Mouse (Mus musculus): ENCODE data around the gene Olfr1109. TPM values are rescaled to one million over a fixed set of nuclear protein-coding genes. Genes with fewer than 3 reads are reported as not detected.

Gene Olfr1109
- not detected in 2 replicates for polyA plus RNA-seq (2016; fragmentation: Nextera tagmentation; extraction: Ambion mirVana)

GRCm38 (mm10) chr2:87095908-87096307 lies at the start of gene Olfr1109:
Gene Olfr1109 (minus strand): TSS chr2:87096008.
- Histone ChIP-seq H3K27me3 (ENCODE audit: insufficient read depth, poor library complexity, severe bottlenecking) (no peaks in the 10 kb centered on the region), H3K4me1 (replicated peaks) (no peaks in the 10 kb centered on the region), H3K36me3 (no peaks in the 10 kb centered on the region), H3K9me3 (no peaks in the 10 kb centered on the region), H3K4me3 (no peak within 1 kb of the TSS), H3K27ac (no peak within 1 kb of the TSS)
- 81% methylated on average over 1 of the region's 1 CpGs for WGBS
- no peak for DNase-seq (ENCODE audit: low spot score)

- DNase-seq (ENCODE audit: low spot score), result no peak
- 83% methylated on average over 1 of the region's 1 CpGs for WGBS
- no peaks in the 10 kb centered on the region for H3K36me3 ChIP-seq
- no peaks in the 10 kb centered on the region for H3K27me3 ChIP-seq (ENCODE audit: insufficient read depth, poor library complexity, severe bottlenecking)
- H3K4me3 ChIP-seq, result no peak within 1 kb of the TSS
- H3K4me1 ChIP-seq (replicated peaks), result no peaks in the 10 kb centered on the region
- no peaks in the 10 kb centered on the region for H3K9me3 ChIP-seq
- no peak within 1 kb of the TSS for H3K27ac ChIP-seq
These were observed 44.4 kb upstream of the Olfr1109 start, which contains the start of gene Olfr1110 for GRCm38 (mm10) chr2:87140200-87140599. Gene Olfr1110 (minus strand): TSS chr2:87140300.

GRCm38 (mm10) chr2:87114467-87114866 lies 18.7 kb upstream of the Olfr1109 start, which contains the start of gene Olfr259:
Gene Olfr259 (minus strand): TSS chr2:87114567.
- Histone ChIP-seq H3K4me3 (no peak within 1 kb of the TSS), H3K36me3 (no peaks in the 10 kb centered on the region), H3K27ac (no peak within 1 kb of the TSS), H3K27me3 (ENCODE audit: insufficient read depth, poor library complexity, severe bottlenecking) (no peaks in the 10 kb centered on the region), H3K9me3 (no peaks in the 10 kb centered on the region), H3K4me1 (replicated peaks) (no peaks in the 10 kb centered on the region)
- DNase-seq (ENCODE audit: low spot score), result no peak

- DNase-seq (ENCODE audit: low spot score), result no peak
- Histone ChIP-seq H3K9me3 (no peaks in the 10 kb centered on the region), H3K36me3 (no peaks in the 10 kb centered on the region), H3K4me3 (no peak within 1 kb of the TSS), H3K27me3 (ENCODE audit: insufficient read depth, poor library complexity, severe bottlenecking) (no peaks in the 10 kb centered on the region), H3K27ac (no peak within 1 kb of the TSS), H3K4me1 (replicated peaks) (no peaks in the 10 kb centered on the region)
- WGBS, result 91% methylated on average over 1 of the region's 1 CpGs
These were observed 20.1 kb downstream of the Olfr1109 start, which contains the start of gene Olfr1107 for GRCm38 (mm10) chr2:87075717-87076116. Gene Olfr1107 (minus strand): TSS chr2:87075817.

GRCm38 (mm10) chr2:87052173-87052572 lies 43.6 kb downstream of the Olfr1109 start, which contains the start of gene Olfr1106:
Gene Olfr1106 (minus strand): TSS chr2:87052273.
- no peak within 1 kb of the TSS for H3K27ac ChIP-seq

More at GRCm38 (mm10) chr2:87052173-87052572, 43.6 kb downstream of the Olfr1109 start, which contains the start of gene Olfr1106:
- no peak for DNase-seq (ENCODE audit: low spot score)
- no peak within 1 kb of the TSS for H3K4me3 ChIP-seq
- H3K9me3 ChIP-seq, result no peaks in the 10 kb centered on the region
- no peaks in the 10 kb centered on the region for H3K36me3 ChIP-seq
- H3K4me1 ChIP-seq (replicated peaks), result no peaks in the 10 kb centered on the region
- no peaks in the 10 kb centered on the region for H3K27me3 ChIP-seq (ENCODE audit: insufficient read depth, poor library complexity, severe bottlenecking)
- WGBS, result 78% methylated on average over 1 of the region's 1 CpGs

Other genes starting within 250 kb of the Olfr1109 start
- not detected in 2 replicates for gene Olfr1095, start 244.3 kb downstream of the Olfr1109 start, polyA plus RNA-seq (2016; fragmentation: Nextera tagmentation; extraction: Ambion mirVana)
- gene Gm13723, start 221.2 kb downstream of the Olfr1109 start, polyA plus RNA-seq (2016; fragmentation: Nextera tagmentation; extraction: Ambion mirVana), result not detected in 2 replicates
- gene Olfr1097, start 203.8 kb downstream of the Olfr1109 start, polyA plus RNA-seq (2016; fragmentation: Nextera tagmentation; extraction: Ambion mirVana), result not detected in 2 replicates
- gene Olfr1098, start 171.5 kb downstream of the Olfr1109 start, polyA plus RNA-seq (2016; fragmentation: Nextera tagmentation; extraction: Ambion mirVana), result not detected in 2 replicates
- gene Olfr1099, start 135.3 kb downstream of the Olfr1109 start, polyA plus RNA-seq (2016; fragmentation: Nextera tagmentation; extraction: Ambion mirVana), result not detected in 2 replicates
- gene Olfr1100, start 116.1 kb downstream of the Olfr1109 start, polyA plus RNA-seq (2016; fragmentation: Nextera tagmentation; extraction: Ambion mirVana), result not detected in 2 replicates
- gene Olfr1101, start 104.8 kb downstream of the Olfr1109 start, polyA plus RNA-seq (2016; fragmentation: Nextera tagmentation; extraction: Ambion mirVana), result not detected in 2 replicates
- not detected in 2 replicates for gene Olfr1102, start 97.6 kb downstream of the Olfr1109 start, polyA plus RNA-seq (2016; fragmentation: Nextera tagmentation; extraction: Ambion mirVana)
- gene Olfr1104, start 68.9 kb downstream of the Olfr1109 start, polyA plus RNA-seq (2016; fragmentation: Nextera tagmentation; extraction: Ambion mirVana), result not detected in 2 replicates
- not detected in 2 replicates for gene Olfr1105, start 59.5 kb downstream of the Olfr1109 start, polyA plus RNA-seq (2016; fragmentation: Nextera tagmentation; extraction: Ambion mirVana)
- gene Olfr1106, start 43.7 kb downstream of the Olfr1109 start, polyA plus RNA-seq (2016; fragmentation: Nextera tagmentation; extraction: Ambion mirVana), result not detected in 2 replicates
- gene Olfr1107, start 20.2 kb downstream of the Olfr1109 start, polyA plus RNA-seq (2016; fragmentation: Nextera tagmentation; extraction: Ambion mirVana), result not detected in 2 replicates
- not detected in 2 replicates for gene Olfr259, start 18.6 kb upstream of the Olfr1109 start, polyA plus RNA-seq (2016; fragmentation: Nextera tagmentation; extraction: Ambion mirVana)
- not detected in 2 replicates for gene Olfr1110, start 44.3 kb upstream of the Olfr1109 start, polyA plus RNA-seq (2016; fragmentation: Nextera tagmentation; extraction: Ambion mirVana)
- not detected in 2 replicates for gene Olfr1111, start 56.6 kb upstream of the Olfr1109 start, polyA plus RNA-seq (2016; fragmentation: Nextera tagmentation; extraction: Ambion mirVana)
- not detected in 2 replicates for gene Olfr1112, start 91.8 kb upstream of the Olfr1109 start, polyA plus RNA-seq (2016; fragmentation: Nextera tagmentation; extraction: Ambion mirVana)
- gene Olfr1113, start 113.0 kb upstream of the Olfr1109 start, polyA plus RNA-seq (2016; fragmentation: Nextera tagmentation; extraction: Ambion mirVana), result not detected in 2 replicates
- gene Olfr1115, start 152.0 kb upstream of the Olfr1109 start, polyA plus RNA-seq (2016; fragmentation: Nextera tagmentation; extraction: Ambion mirVana), result not detected in 2 replicates
- not detected in 2 replicates for gene Olfr1116, start 171.5 kb upstream of the Olfr1109 start, polyA plus RNA-seq (2016; fragmentation: Nextera tagmentation; extraction: Ambion mirVana)
- not detected in 2 replicates for gene Olfr1118, start 211.6 kb upstream of the Olfr1109 start, polyA plus RNA-seq (2016; fragmentation: Nextera tagmentation; extraction: Ambion mirVana)